Mouse (Mus musculus): ENCODE data around the gene Dner. TPM values are rescaled to one million over a fixed set of nuclear protein-coding genes. Genes with fewer than 3 reads are reported as not detected.

The Dner gene
- polyA plus RNA-seq, 1 experiment from 2014 or later = 156 TPM

DNA sequence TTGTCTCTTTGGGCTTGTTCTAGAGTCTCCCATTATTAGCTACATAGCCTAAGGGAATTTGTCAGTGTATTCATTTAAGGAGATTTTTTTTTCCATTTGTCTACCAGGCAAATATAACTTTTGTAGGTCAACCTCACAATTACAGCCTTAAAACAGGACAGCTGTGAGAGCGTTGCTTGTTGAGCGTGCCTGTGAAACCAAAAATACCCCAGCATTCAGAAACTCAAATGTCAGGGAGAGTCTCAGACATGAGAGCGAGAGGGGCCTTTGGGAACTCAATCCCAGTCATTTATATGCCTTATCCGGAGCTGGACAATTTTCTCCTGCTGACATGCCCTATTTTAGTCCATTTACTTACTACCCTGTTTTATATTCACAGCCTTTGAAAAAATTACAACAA is 134.6 kb downstream of the Dner start:
- no peaks in the 10 kb centered on the region for H3K27me3 ChIP-seq
- no peak overlapping the region for H3K4me3 ChIP-seq (replicated peaks)
- no peak overlapping the region for H3K9ac ChIP-seq (replicated peaks)
- 82% methylated on average over 4 of the region's 4 CpGs for WGBS
- H3K4me1 ChIP-seq (replicated peaks) = peaks cover 15% of the 10 kb centered on the region
- no peak overlapping the region for H3K27ac ChIP-seq
- no peaks in the 10 kb centered on the region for H3K36me3 ChIP-seq
- no peak overlapping the region for H3K4me2 ChIP-seq (replicated peaks)
- no peaks in the 10 kb centered on the region for H3K9me3 ChIP-seq
- ATAC-seq = no peak

DNA sequence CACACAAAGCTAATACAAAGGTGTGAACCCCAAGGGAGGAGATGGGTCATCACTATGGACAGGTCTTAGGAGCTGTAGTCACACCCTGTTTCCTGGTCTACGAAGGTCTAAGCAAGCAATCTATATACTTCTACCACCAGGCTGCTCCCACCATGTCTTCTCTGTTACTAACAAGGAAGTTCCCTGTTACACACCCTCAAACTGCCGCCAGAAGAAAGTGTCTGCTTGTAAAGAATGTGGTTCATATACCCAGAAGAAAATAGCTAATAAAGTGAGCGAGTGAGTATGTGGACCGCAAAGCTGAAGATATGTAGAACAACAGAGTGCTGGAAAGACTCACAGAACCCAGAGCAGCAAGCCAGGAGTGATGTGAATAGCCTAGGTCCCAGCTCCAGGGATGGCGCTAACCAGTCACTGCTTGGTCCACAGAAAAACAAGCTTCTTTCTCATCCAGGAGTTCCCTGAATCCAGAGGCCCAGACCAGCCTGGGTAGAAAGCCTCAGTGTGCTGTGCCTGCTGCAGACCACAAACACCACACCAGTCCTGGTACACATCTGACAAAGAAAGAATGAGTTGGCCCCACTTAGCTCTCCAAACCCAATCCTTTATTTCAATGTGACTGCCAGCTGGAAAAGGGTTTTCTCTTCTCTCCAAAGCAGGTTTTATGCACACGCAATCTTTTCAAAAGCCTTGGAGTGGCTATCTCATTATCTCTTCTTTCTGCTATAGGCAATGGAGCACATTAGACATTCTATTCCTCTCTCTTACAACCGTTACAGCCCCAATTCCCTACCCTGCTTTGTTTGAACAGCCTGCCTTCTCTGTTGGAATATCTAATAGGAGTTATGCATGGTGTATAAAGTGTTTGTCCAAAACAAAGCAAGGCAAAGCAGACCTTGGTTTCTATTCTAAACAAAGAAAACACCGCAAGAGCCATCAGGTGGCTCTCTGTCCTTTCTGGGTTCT is 139.2 kb downstream of the Dner start:
- H3K4me1 ChIP-seq (replicated peaks) = peaks cover 15% of the 10 kb centered on the region
- H3K4me3 ChIP-seq (replicated peaks) = no peak overlapping the region
- WGBS = 69% methylated on average over 8 of the region's 8 CpGs
- H3K27ac ChIP-seq = peak overlapping the region; percentile 74
- no peak overlapping the region for H3K4me2 ChIP-seq (replicated peaks)
- H3K9me3 ChIP-seq = no peaks in the 10 kb centered on the region
- H3K9ac ChIP-seq (replicated peaks) = no peak overlapping the region
- no peaks in the 10 kb centered on the region for H3K27me3 ChIP-seq
- 0 out of 2 replicates have a peak, but pooled peaks have one; percentile 35 for ATAC-seq
- no peaks in the 10 kb centered on the region for H3K36me3 ChIP-seq

DNA sequence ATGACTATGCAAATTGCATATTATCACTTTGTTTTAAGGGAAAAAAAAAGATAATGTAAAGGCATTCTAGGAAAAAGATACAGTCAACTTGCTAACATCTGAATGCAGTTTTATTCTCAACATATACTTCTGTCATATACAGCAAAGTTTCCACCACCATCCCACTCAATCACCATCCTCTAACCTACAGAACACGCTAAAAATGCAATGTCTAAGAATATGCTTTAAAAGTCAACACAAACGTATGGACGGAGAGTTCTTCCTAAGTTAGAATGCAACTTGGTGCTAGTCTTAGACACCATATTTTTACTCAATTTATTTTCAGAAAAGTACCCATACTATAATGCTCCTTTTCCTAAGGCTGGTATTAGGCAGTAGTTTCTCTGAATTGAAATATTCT is 144.0 kb downstream of the Dner start:
- Histone ChIP-seq H3K4me1 (replicated peaks) (peaks cover 7% of the 10 kb centered on the region), H3K36me3 (no peaks in the 10 kb centered on the region), H3K27ac (no peak overlapping the region), H3K4me3 (replicated peaks) (no peak overlapping the region), H3K4me2 (replicated peaks) (no peak overlapping the region), H3K9ac (replicated peaks) (no peak overlapping the region), H3K9me3 (no peaks in the 10 kb centered on the region), H3K27me3 (no peaks in the 10 kb centered on the region)
- no peak for ATAC-seq
- 97% methylated on average over 3 of the region's 3 CpGs for WGBS

- no peaks in the 10 kb centered on the region for H3K27me3 ChIP-seq
- no peak overlapping the region for H3K9ac ChIP-seq (replicated peaks)
- H3K27ac ChIP-seq = peak overlapping the region; percentile 10; the same call in 1 of the 2 replicates
- no peak overlapping the region for H3K4me3 ChIP-seq (replicated peaks)
- H3K9me3 ChIP-seq = no peaks in the 10 kb centered on the region
- WGBS = 63% methylated on average over 2 of the region's 2 CpGs
- H3K4me2 ChIP-seq (replicated peaks) = no peak overlapping the region
- H3K4me1 ChIP-seq (replicated peaks) = 0 out of 2 replicates have a peak, but pooled peaks cover 3% of the 10 kb centered on the region
- no peaks in the 10 kb centered on the region for H3K36me3 ChIP-seq
- ATAC-seq = no peak
Measured at GRCm38 (mm10) chr1:84550065-84550368, 146.0 kb downstream of the Dner start.

DNA sequence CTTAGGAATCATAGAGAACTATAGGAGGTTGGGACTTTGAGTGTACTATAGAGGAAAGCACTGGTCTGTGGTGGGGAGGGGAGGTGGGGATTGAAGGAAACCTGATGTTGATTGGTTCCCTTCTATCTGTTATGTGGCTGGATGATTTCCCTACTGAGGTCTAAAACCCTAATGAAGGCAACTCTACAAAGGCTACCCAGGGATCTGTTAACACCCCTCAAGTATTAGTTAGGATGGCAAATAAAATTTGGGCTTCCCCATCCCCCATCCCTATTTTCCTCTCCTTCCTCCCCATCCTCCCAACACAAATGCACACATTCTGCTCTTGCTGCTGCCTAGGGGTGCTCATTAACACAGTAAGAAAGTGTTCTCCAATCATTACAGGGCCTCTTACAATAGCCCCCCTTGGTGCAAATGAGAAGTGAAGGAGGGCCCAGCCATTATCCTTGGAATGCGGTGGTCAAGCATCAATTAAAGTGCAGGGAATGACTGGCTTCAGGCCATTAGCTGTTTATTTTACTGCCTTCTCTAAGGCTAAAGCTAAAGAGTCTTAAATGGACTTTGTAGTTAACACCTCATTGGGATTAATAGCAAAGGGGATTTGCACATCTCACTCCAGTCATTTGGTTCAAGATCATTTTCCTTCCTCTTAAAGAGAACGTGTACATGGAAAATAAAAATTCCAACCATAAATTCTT is 146.5 kb downstream of the Dner start:
- Histone ChIP-seq H3K4me2 (replicated peaks) (no peak overlapping the region), H3K27me3 (no peaks in the 10 kb centered on the region), H3K9me3 (no peaks in the 10 kb centered on the region), H3K27ac (peak overlapping the region; percentile 10; the same call in 1 of the 2 replicates), H3K4me3 (replicated peaks) (no peak overlapping the region), H3K9ac (replicated peaks) (no peak overlapping the region), H3K4me1 (replicated peaks) (0 out of 2 replicates have a peak, but pooled peaks cover 3% of the 10 kb centered on the region), H3K36me3 (no peaks in the 10 kb centered on the region)
- 10% methylated on average over 2 of the region's 2 CpGs for WGBS
- peak; percentile 68; the same call in 1 of the 2 replicates for ATAC-seq

GRCm38 (mm10) chr1:84536069-84536468 is 160.0 kb downstream of the Dner start:
- Histone ChIP-seq H3K27ac (no peak overlapping the region), H3K27me3 (no peaks in the 10 kb centered on the region), H3K4me2 (replicated peaks) (no peak overlapping the region), H3K36me3 (no peaks in the 10 kb centered on the region), H3K4me3 (replicated peaks) (no peak overlapping the region), H3K4me1 (replicated peaks) (peaks cover 6% of the 10 kb centered on the region; the same call in 1 of the 2 replicates), H3K9ac (replicated peaks) (no peak overlapping the region), H3K9me3 (no peaks in the 10 kb centered on the region)
- no peak for ATAC-seq
- WGBS = 57% methylated on average over 4 of the region's 4 CpGs

- no peak overlapping the region for H3K27ac ChIP-seq
- no peak overlapping the region for H3K4me2 ChIP-seq (replicated peaks)
- H3K27me3 ChIP-seq = no peaks in the 10 kb centered on the region
- ATAC-seq = no peak
- H3K9ac ChIP-seq (replicated peaks) = no peak overlapping the region
- no peaks in the 10 kb centered on the region for H3K36me3 ChIP-seq
- WGBS = 96% methylated on average over 3 of the region's 3 CpGs
- H3K9me3 ChIP-seq = no peaks in the 10 kb centered on the region
- no peaks in the 10 kb centered on the region for H3K4me1 ChIP-seq (replicated peaks)
- H3K4me3 ChIP-seq (replicated peaks) = no peak overlapping the region
Measured at GRCm38 (mm10) chr1:84525514-84525913, 170.5 kb downstream of the Dner start.

DNA sequence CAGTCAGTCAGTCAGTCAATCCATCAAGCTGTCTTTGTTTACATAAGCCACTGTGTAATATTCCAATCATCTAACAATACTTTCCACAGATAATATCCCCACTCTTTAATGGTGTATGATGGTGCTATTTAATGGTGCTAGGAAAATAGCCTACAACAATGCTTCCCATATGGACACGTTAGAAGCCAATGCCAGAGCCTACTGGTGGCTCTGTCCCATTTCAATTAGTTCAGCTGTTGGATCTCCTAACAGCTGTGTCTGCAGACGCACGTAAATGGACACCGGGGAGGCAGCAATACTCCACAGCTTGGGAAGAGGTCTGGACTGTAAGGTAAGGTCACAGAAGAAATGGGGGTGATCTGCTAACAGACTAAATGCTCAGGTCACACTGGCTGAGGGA is 171.6 kb downstream of the Dner start:
- H3K4me3 ChIP-seq (replicated peaks) = no peak overlapping the region
- no peak for ATAC-seq

DNA sequence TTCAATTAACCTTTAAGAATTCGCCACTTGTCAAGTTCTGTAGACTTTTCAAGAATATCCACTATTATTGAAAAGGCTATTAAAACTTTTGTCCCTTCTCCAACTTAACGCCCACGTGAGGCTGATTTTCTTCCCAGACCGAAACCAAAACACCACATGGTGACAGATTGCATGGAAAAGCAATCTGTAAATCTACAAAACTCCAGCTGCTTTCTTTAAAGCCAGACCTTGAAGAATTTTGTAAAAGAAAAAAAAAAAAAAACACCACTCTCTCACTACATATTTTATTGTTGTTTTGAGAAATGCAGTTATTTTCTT is 173.1 kb downstream of the Dner start:
- Histone ChIP-seq H3K4me3 (replicated peaks) (no peak overlapping the region), H3K9ac (replicated peaks) (no peak overlapping the region), H3K36me3 (no peaks in the 10 kb centered on the region), H3K4me1 (replicated peaks) (no peaks in the 10 kb centered on the region; the same call in 1 of the 2 replicates), H3K9me3 (no peaks in the 10 kb centered on the region), H3K4me2 (replicated peaks) (no peak overlapping the region), H3K27ac (no peak overlapping the region), H3K27me3 (no peaks in the 10 kb centered on the region)
- ATAC-seq = no peak
- 70% methylated on average over 4 of the region's 4 CpGs for WGBS

More for the DNA sequence above, 171.6 kb downstream of the Dner start:
- no peaks in the 10 kb centered on the region for H3K27me3 ChIP-seq
- H3K27ac ChIP-seq = no peak overlapping the region
- no peak overlapping the region for H3K9ac ChIP-seq (replicated peaks)
- H3K36me3 ChIP-seq = no peaks in the 10 kb centered on the region
- WGBS = 85% methylated on average over 4 of the region's 4 CpGs
- no peak overlapping the region for H3K4me2 ChIP-seq (replicated peaks)
- H3K4me1 ChIP-seq (replicated peaks) = no peaks in the 10 kb centered on the region
- H3K9me3 ChIP-seq = no peaks in the 10 kb centered on the region

DNA sequence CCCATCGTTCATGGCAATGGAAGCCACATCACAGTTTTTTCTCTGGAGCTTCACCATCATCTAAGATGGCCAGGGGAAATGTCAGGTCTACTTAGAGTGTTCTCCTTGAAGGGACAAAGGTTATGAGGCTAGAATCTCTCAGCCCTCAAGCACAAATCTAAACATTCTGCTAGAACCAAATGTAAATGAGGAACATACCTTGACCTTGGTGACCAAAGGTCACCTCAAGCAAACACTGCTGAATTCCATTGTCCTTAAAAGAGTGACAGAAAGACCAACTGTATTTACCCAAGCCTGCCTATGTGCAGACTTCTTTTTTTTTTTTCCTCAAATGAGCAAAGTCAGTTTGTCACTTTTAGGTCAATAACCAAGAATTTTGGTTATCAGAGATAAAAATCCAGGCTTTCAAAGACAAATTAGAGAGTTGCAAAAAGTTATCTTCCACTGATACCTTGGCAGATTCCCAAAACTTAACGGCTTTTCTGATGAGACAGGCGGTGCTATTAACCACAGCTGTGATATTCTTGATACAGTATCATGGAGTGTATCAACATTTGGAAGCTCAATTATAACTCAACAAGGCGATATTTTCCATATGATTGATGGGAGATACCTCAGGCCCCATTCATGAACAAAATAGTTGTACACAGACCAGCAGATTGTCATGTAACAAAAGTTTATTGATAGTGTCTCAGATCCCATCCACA is 173.6 kb downstream of the Dner start:
- no peaks in the 10 kb centered on the region for H3K9me3 ChIP-seq
- no peak overlapping the region for H3K4me3 ChIP-seq (replicated peaks)
- no peak overlapping the region for H3K9ac ChIP-seq (replicated peaks)
- 89% methylated on average over 4 of the region's 4 CpGs for WGBS
- H3K27ac ChIP-seq = no peak overlapping the region
- no peak overlapping the region for H3K4me2 ChIP-seq (replicated peaks)
- ATAC-seq = no peak
- H3K27me3 ChIP-seq = no peaks in the 10 kb centered on the region
- no peaks in the 10 kb centered on the region for H3K36me3 ChIP-seq
- no peaks in the 10 kb centered on the region; the same call in 1 of the 2 replicates for H3K4me1 ChIP-seq (replicated peaks)

GRCm38 (mm10) chr1:84518347-84518746 is 177.7 kb downstream of the Dner start:
- H3K9me3 ChIP-seq = no peaks in the 10 kb centered on the region
- H3K4me2 ChIP-seq (replicated peaks) = no peak overlapping the region
- H3K4me3 ChIP-seq (replicated peaks) = no peak overlapping the region
- H3K27ac ChIP-seq = no peak overlapping the region
- no peaks in the 10 kb centered on the region for H3K36me3 ChIP-seq
- H3K4me1 ChIP-seq (replicated peaks) = no peaks in the 10 kb centered on the region; the same call in 1 of the 2 replicates
- no peak overlapping the region for H3K9ac ChIP-seq (replicated peaks)
- ATAC-seq = no peak
- H3K27me3 ChIP-seq = no peaks in the 10 kb centered on the region
- 77% methylated on average over 4 of the region's 4 CpGs for WGBS

DNA sequence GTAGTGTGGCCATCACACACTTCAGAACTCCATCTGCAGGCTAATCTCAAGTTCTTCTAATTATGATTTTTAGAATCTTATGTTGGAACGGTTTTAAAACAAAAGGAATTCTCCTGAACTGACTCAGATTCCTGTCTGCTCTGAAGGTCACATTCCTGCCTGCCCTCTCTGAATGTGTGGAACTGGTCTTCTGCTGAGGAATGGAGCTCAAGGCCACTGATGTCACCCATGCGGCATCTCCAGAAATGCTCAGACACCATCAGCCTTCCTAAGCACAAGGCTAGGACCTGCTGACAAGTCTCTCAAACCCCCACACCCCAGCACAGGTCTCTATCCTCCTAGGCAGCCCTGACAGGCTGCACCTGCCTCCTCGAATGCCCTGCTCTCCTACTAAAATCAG is 182.8 kb downstream of the Dner start:
- no peaks in the 10 kb centered on the region for H3K36me3 ChIP-seq

More for the DNA sequence above, 182.8 kb downstream of the Dner start:
- Histone ChIP-seq H3K4me2 (replicated peaks) (no peak overlapping the region), H3K4me3 (replicated peaks) (no peak overlapping the region), H3K4me1 (replicated peaks) (no peaks in the 10 kb centered on the region; the same call in 1 of the 2 replicates), H3K9ac (replicated peaks) (no peak overlapping the region), H3K9me3 (no peaks in the 10 kb centered on the region), H3K27me3 (no peaks in the 10 kb centered on the region), H3K27ac (no peak overlapping the region)
- 54% methylated on average over 3 of the region's 3 CpGs for WGBS
- ATAC-seq = no peak

Data from midbrain, embryonic 13.5 days (tissue).